Mouse (Mus musculus) heart, postnatal 25 days (tissue): ENCODE measurements around the gene Cplx3. TPM values are rescaled to one million over a fixed set of nuclear protein-coding genes. Genes with fewer than 3 reads are reported as not detected.

Experiments
- DNase-seq: peaks from one replicate; pipeline ENCODE4 v3.0.0; 2022; ENCODE audit warnings: low spot score
- intact Hi-C: fragments of 180-260 bp; cut with DNase I; formaldehyde crosslinking; loops from one replicate; pipeline ENCODE4 v1.15.1; 2025
- total RNA-seq, 2 experiments: library from RNA; stranded (reverse); gene quantifications; 2 replicates each; pipeline ENCODE4 v1.2.3; 2021

Cplx3 gene
- total RNA-seq, 2 experiments from 2014 or later = not detected

DNA sequence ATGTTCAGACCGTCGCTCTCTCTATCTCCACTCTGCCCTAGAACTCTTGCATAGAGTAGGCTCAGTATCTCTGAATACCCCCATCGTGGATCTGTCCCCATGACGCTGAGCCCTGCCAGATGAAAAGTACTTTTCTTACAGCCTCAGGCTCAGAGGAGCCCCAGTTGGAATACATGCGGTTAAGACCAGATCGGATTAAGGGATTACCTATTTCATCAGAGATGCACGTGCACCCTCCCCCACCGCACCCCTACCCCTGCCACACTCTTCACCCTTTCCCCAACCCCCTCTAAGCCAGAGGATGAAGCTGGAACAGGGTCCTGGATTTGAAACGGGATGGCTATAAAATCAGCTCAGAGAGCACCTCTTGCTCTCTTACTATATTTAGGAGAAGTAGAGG is 578 bp downstream of the Cplx3 start:
- no peak for DNase-seq
- intact Hi-C loops = no loop called here

DNA sequence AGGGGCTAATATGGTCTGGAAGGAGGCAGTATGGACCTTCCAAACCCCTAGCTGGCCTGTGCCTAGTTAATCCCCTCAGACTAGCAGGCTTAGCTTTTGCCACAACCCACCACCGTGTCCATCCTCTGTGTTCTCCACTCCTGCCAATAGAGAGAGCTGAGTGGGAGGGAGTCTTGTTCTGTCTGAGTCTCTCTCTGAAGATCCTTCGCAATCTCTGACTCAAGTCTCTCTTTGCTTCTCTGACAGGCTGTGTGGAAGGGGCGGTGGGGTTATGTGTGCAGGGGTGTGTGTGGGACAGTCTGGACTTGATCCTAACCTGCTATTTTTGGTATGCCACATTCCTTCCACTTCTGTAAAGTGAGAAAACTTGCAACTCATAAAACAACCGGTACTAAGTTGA is 1.2 kb downstream of the Cplx3 start:
- DNase-seq = no peak
- intact Hi-C loops = no loop called here

DNA sequence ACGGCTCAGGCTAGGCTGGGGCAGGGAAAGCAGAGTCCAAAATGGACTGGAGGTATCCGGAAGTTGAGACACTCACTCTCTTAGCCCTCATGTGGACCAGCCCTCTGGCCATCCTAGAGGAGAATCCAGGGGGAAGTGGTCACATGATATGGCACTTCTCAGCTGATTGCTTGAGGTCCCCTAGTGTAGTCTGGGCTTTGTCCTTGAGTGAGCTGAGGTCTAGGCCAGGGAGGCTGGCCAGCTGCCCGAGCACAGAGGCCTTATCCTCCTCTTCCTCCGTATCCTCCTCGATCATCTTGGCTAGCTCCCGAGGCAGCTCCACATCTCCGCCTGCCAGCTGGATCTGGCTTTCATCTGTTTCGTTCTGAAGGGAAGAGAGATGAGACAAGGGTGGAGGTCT is 4.0 kb downstream of the Cplx3 start:
- intact Hi-C loops = no loop called here
- no peak for DNase-seq

DNA sequence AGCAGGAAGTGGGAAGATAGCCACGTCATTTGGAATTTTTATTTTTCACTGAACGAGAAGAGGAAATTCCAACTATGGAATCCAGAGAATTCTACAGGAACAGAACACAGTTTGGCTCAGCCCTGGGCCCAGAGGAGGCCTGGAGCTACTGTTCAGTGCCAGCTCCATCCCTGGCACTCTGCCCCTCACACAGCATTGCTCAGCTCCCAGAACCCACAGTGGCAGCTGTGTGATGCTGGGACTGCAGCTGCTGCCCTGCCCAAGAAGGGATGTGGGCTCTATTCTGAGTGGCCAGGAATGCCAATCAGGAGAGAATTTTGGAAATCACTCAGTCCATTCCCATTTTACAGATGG is 4.8 kb downstream of the Cplx3 start:
- intact Hi-C loops = no loop called here

DNA sequence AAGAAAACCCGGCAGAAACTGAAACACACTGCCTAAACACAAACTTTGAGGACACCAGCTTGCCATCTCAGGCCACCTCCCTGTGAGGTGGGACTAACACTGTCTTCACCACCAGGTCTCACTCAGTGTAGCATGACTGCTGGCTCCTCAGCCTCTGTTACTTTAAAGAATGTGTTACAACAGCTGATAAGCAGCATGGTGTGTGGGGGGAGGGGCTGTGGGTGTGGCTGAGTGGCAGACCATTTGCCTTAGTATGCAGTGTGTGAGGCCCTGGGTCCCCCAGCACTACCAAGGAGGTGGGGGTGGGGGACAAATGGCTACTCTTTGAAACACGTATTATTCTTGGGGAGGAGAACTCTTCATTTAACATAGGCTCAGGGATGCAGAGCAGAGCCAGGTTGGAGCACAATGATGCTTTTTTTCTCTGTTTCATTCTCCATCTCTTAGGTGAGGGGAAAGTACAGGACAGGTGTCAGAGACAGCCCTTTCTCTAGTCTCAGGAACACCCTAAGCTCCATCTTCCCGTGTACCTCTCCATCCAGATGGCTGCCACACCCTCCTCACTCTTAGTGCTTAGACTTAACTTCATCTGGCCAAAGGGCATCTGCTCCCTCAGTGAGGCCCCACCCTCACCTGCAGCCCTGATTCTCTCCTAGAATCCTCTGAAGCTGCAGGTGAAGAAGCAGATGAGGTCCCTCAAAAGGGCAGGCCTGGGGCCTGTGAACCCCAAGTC is 5.3 kb downstream of the Cplx3 start:
- DNase-seq = no peak
- intact Hi-C loops = no loop called here

More for the DNA sequence above, 4.8 kb downstream of the Cplx3 start:
- no peak for DNase-seq

DNA sequence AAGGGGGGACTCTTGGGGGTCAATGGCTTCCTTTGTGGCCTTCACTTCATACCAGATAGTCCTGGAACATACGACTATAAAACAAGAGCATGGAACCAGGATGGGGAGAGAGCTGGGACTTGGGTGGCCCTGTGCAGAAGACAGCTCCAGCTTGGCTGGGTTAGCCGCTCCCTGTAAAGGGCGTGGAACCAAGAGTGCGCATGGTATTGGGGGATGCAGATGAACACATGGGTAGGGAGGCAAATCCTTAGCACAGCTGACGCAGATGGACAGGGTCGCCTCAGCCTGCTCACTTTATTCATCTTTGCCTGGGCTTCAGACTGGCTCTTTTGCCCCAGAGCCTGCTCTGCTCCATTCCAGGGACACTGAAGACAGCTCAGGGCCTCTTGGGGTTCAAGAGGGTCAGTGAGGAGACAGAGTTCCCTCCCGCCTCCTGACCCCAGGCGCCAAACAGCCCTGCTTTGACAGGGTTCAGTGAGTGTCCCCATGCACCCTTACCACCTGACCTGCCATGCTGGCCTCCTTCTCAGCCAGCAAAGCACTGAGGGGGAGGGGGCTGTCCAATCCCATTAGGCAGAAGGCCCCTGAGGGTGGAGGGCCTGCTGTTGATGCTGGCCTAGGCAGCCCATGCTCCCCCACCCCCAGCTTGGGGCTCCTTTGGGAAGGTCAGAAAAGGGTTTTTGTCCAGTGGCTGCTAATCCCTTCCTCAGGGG is 7.1 kb downstream of the Cplx3 start:
- no peak for DNase-seq
- intact Hi-C loops = no loop called here

DNA sequence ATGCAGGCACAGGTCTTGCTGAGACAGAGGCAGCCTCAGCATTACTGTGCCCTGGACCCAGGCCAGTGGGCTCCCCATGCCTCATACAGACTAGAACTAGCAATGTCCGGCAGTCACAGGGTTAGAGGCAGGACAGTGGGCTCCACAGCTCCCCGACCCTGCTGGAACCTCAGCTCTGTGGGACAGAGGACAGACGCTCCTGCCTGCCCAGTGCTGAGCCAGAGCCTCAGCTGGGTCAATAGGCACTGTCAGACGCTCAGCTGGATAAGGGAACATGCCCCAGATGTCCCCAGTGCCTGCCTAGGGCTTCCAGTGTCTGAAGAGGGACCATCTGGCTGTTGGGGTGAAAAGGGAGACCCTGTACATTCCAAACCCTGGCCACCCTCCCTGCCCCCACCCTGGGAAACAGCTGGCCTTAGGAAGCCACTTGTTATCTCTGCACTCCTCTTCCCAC is 8.1 kb downstream of the Cplx3 start:
- DNase-seq = no peak
- intact Hi-C loops = no loop called here

DNA sequence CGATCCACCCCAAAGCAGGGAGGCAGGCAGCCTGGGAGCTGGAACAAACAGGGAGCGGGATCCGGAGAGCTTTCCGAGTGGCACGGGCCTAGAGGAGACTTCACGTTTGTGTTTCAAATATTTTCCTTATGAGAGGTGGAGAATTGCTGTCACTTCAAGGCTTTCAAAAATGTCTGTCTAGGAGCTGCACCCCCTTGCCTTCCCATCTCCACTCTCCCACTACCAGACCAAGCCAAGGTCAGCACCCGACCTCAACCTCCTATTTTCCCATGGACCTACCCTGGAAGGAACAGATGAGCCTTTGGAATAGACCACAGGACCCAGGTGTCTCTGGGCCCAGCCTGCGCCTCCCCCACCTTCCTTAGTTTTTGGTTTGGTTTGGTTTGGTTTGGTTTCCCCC is 8.8 kb downstream of the Cplx3 start:
- no peak for DNase-seq
- intact Hi-C loops = no loop called here

DNA sequence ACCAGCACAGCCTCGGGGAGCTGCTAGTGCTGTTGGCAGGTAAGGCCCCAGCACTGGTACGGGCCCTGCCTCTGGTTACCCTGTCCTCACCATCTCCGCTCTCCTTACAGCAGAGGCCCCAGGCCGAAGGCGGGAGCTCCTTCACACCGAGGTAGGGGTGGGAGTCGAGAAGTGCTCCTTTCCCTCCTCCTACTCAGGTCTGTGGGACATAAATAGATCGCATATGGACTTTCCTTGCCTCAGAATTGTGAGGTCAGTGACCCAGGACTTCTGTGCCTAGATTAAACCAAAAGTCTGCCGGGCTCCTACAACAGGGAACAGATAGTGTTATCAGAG is 11.9 kb downstream of the Cplx3 start:
- intact Hi-C loops = no loop called here
- no peak for DNase-seq

DNA sequence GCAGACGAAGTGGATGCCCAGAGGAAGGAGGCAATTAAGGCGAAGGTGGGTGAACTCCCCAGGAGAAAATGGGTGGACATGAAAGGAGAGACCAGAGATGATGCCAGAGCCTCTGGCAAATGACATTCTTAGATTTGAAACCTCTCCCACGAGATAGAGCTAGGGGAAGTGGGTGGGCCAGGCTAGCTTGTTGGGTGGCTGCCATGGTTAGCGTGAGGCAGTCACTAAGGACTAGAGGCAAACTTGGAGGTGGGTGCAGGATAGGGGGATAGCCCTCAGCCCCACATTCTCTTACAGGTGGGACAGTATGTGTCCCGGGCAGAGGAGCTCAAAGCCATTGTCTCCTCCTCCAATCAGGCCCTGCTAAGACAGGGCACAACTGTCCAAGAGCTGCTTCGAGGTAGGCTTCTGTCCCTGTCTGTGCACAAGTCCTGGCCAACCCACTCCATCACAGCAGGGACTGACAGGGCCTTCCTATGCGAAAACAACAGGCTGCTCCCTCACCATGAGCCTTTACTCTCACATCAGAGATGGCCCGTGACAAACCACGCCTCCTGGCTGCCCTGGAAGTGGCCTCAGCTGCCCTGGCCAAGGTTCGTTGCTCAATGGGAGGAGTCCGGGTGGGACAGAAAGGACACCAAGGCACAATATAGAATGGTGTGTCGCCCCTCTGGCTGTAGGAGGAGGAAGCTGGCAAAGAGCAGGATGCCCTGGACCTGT is 12.5 kb downstream of the Cplx3 start:
- intact Hi-C loops = no loop called here
- no peak for DNase-seq

DNA sequence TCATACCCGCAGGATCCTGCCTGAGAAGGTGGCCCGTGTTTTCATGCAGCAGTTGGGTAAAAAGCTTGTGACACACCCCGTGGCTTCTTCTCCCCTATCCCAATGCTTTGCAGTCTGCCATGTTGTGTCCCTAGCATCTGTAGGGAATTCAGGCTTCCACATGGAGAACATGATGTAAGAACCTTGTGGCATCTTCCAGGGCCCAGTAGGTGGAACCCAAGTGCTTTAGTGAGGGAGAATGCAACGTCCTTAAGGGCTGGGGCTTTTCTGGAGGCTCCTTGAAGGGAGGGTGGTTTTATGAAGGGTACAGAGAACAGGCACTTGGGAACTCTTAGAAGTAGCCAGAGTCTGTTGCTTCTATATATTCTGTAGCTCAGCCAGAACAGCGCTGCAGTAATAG is 15.4 kb downstream of the Cplx3 start:
- intact Hi-C loops = no loop called here
- no peak for DNase-seq

DNA sequence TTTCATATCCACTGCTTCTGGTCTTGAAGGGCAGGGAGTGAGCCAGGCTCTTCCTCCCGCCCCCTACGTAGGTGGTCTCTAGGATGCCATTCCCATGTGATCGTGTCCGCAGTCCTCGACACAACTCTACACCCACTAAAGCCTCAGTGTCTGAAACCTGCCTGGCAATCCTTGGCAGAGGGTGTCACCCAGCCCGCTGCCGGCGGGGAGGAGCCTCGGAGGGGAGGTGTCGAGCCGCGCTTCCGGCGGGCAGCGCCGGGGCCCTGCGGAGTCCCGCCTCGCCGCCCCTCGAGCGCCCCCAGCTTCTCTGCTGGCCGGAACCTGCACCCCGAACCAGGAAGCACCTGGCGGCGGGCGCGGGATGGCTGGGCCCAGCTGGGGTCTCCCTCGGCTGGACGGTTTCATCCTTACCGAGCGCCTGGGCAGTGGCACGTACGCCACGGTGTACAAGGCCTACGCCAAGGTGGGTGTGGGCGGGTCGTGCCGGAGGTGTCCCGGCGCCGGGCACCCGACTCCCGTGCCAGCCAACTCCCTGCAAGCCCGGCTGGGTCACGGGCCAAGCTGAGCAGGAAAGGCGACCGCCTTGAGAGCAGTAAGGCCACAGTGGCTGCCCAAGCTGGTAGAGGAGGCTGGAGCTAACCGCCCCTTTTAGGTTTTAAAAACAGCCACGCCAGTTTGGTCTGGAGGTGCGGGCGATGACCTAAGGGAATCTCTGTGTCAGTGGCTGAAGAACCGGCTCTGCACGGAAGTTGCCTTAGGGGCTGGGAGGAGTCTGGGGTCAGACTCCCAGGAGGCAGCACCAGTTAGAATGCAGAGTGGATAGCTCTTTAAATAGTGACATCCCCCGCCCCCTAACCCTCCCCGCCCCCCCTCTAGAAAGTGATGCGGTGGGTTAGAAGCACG is 16.6 kb downstream of the Cplx3 start, which contains the start of gene Ulk3:
TSS of gene Ulk3 (plus strand) at position 229 of the 903 bp plus-strand sequence.
- peak; percentile 73 for DNase-seq
- intact Hi-C loops = loop anchor here (5.0 kb wide), 1 partner anchor 47 kb away; no protein-coding TSS in a partner anchor

DNA sequence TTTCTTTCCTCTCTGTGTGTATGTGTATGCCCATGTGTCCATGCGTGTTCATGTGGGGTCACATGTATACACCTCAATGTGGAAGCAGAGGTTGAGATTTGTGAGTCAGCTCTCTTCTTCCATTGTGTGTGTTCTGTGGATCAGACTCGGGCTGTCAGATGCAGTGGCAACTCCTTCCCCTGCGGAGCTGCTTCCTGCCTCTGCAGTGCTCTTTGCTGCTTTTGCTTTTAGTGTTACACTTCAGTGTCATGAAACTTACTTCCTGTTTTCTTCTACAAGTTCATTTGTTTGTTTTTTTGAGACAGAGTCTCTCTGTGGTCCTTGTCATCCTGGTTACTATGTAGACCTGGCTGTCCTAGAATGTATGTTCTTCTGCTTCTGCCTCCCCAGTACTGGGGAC is 21.1 kb downstream of the Cplx3 start:
- intact Hi-C loops = loop anchor here (5.0 kb wide), 1 partner anchor 43 kb away; no protein-coding TSS in a partner anchor
- DNase-seq = no peak

DNA sequence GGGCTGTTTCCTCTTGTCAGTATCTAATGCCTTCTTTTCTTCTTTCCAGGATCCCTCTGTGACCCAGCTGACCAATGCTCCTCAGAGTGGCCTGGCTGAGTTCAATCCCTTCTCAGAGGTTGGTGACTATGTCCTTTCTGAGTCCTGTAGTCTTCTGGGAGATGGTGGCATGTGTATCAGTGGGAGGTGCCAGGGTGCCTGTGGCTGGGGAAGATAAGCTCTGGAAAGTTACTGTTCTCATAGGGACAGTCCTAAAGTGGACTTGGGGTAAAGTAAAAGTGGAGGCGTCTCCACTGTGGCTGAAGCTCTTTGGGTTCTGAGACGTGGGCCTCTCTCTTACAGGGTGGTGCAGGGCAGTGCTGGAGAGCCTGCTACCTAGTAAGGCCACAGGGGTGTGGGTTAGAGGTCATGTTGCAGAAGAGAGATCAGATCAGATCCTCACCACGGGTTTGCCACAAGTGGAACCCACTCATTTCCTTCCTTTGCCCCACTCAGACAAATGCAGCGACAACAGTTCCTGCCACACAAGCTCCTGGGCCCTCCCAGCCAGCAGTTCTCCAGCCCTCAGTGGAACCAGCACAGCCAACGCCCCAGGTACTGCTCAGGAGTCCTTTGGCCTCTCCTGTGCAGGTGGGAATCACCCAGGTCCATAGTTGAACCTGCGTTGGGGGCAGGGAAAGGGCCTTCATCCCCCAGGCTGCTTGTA is 28.8 kb downstream of the Cplx3 start:
- DNase-seq = no peak
- intact Hi-C loops = no loop called here

DNA sequence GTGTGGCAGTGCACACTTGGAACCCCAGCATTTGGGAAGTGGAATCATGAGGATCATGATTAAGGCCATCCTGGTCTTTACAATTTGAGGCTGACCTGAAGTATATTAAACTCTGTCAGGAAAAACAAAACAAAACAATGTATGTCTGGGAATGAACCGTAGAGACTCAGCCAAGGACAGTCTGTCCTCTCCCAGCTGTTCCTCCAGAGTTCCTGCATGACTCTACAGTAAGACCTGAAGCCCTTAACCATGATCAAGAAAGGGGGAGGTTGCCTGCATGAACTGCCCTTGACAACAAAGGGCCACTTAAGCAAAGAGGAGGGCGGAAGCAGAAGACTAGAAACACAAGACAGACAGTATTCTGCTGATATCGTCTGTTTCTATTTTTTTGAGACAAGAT is 30.5 kb downstream of the Cplx3 start:
- DNase-seq = no peak
- intact Hi-C loops = no loop called here

DNA sequence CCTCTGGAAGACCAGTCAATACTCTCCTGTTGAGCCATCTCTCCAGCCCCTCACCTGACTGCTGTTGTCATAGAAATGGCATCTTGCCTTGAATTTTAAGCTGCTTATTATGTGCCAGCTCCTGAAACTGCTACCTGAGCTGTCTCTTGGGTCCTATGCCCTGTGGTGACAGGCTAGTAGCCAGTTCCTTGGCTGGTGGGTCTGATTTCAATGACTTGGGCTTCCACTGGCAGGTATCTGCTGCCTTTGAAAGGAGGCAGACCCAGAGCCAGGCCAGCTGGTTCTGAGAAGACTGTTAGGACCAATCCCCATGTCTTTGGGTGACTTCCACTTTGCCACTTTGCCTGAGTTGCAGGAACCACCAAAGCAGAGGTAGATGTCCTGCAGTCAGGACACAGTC is 31.7 kb downstream of the Cplx3 start:
- intact Hi-C loops = no loop called here
- no peak for DNase-seq

DNA sequence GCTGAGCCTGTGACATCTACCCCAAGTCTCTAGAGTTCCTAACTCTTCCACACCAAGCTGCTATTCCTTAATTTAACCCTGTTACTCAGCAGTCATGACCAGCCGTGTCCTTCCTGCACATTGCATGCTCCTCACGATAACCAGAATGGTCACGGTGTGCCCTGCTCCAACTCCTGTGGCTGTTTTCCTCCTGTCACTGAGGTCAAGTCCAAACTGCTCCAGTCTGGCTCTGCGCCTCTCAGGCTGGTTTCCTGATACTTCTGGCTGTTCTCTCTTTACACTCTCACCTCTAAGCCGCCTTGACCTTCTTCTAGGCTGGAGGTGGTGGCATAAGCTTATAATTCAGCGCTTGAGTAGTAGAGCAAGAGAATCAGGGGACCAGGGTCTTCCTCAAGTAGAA is 37.6 kb downstream of the Cplx3 start:
- DNase-seq = no peak
- intact Hi-C loops = no loop called here

DNA sequence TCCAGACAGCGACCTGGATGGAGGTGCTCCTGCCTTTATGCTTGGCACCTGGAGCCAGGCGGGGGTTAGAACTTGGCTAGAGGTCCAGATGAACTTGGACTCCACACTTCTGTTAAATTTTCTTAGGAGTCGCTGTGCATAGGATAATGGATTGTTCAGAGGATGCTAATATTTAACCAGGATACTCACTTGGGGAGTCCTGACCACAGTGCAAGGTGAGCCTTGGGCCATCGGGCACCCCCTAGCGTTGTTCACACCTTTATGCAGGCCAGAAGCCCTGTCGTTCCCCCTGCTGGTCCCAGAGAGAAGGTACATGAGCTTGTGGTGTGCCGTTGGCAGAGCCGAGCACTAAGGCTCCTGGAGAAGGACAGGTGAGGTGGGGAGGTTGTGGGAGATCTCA is 39.2 kb downstream of the Cplx3 start:
- DNase-seq = no peak
- intact Hi-C loops = no loop called here

DNA sequence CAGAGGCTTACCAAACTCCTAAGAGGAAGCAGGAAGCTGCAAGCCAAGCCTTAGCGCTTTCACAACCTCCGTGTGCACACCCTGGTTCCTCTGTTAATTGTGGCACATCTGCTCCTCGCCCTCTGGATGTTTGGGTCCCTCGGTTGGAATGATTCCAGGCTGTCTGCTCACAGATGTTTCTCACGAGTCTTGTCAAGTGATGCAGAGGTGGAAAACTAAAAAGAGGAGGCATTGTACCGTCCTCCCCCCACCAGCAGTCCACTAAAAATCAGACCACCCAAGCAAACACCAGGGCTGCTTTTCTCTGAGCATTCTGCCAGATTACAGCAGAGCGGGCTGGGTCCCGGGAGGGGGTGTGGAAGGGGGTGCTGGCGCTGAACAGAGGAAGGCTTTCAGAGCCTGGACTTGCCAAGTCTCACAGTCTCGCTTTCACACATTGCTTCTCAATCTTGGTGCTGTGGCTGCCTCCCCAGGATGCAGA is 40.3 kb downstream of the Cplx3 start:
- intact Hi-C loops = no loop called here
- peak; percentile 51 for DNase-seq
